Mouse (Mus musculus) c-Kit-positive CD71-positive TER-119-negative erythroid progenitor cells, embryonic 14.5 days (primary cell): Measurements from ENCODE around the gene Gabrb1.

Source experiments
- DNase-seq: peaks from one replicate; pipeline ENCODE4 v3.0.0-alpha.2; 2013; ENCODE audit warnings: low read depth

The Gabrb1 gene

DNA sequence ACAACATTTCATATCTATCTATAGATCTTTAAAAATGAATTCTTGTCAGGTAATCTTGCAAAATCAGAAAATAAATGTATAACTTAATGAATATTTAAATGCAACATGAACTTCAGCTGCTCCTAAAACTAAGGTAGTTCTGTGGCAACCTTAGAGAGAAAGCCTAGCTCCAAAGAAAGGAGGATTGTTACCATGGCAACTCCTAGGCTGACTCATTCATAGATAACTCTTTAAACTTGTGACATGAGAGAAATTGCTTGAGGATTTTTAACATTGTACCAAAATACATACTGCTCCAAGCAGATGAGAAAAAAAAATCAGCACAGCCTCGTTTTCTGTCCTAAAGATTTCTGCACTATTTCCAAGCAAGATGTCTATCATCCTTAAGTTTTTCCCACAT lies 171.1 kb downstream of the Gabrb1 start:
- DNase-seq: no peak

DNA sequence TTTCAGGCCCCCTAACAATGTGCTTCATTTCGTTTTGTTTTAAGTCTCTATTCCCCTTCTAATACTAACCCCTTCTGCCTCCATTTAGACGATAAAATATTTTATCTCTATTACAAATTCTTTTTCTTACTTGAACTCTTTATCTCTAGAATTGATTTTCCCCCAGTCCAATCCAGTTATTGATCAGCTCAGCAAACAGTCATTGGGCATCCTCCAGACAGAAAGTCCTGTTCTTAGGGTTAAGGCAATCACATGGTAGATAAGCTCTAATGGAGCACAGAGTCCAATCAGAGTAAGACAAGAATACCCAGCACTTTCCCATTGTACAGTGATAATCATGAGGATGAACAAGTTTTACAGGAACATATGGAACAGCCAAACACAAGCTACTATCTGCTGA lies 172.4 kb downstream of the Gabrb1 start:
- no peak for DNase-seq

DNA sequence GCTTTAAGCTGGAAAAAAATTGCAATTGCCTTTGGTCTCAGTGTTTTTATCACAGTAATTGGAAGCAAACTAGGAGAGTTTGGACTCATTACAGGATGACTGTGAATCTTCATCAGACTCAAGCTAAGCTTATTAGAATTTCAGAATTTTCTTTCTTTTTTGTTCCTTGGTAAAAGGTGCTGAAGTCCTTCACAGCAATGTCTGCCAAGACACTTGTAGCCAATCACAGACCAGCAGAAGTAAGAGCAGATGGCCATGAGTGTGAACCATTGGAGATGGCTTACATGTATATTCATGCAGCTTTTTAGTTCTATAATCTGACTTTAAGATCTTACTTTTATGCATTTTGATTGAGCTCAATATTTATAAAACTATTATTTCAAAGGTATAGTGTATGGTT lies 184.3 kb downstream of the Gabrb1 start:
- no peak for DNase-seq

DNA sequence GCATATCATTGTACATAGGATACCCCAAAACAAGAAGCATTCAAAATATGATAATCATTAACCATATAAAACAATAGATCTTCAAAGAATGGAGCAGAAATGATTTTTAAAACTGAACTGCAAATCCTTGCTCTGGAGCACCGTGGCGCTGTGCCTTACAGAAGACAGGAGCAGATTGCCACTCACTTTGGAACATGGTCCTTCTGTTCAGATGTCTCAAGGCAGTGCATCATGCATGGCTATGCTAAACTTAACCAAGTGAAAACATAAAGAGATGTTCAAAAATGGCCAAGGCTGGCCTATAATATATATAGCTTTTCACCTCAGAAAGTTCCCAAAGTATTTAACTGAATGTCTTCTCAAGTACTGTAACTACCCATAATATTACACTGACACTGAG lies 240.3 kb downstream of the Gabrb1 start:
- DNase-seq: no peak

DNA sequence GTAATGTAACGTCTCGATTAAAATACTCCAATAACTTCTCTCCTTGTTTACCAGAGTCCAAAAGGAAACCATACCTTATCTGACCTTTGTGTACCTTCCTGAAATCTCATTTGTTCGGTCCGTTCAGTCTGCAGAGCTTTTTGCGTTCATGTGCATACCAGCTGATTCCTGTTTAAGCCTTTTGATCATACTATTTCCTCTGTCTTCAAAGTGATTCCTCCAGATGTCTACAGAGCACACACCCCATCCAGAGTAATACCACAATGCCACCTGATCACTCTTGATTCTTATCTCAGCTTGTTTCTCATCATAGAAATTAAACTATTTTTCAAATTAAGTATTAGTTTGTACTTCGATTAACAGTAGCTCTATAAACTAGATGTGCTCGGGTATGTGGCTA lies 245.5 kb downstream of the Gabrb1 start:
- DNase-seq: no peak

DNA sequence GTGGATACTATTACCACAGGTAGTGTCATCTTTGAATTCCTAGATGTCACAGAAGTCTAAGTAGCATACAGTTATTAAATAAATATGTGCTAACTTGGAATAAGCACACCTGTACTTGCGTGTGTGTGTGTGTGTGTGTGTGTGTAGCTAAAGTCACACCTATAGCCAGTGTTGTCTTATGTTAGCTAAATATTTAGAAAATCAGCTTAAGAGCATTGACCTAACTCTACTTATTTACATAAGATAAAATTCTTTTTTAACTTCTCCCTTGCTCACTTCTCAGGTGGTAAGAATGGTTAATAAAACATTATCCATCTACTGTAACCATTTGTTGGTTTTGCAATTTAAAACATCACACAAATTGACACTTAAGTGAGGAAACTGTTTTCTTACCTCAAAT lies 256.1 kb downstream of the Gabrb1 start:
- no peak for DNase-seq

DNA sequence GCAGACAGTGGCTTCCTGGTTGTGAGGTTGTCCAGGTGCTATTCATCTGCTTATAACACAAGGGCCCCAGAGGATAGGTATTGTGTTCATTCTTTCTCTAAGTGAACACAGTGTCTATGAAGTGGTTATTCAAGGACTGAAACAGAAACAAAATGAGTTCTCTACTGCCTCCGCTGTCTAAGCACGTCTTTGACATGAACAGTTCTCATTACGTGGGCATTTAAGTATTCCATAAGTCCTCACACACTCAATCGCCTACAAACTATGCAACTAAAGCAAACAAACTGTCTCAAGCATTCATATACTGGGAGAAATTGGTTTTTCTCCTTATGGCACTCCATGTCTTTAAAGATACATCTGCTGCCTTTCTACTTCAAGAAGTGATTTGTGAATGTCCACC lies 257.8 kb downstream of the Gabrb1 start:
- no peak for DNase-seq

DNA sequence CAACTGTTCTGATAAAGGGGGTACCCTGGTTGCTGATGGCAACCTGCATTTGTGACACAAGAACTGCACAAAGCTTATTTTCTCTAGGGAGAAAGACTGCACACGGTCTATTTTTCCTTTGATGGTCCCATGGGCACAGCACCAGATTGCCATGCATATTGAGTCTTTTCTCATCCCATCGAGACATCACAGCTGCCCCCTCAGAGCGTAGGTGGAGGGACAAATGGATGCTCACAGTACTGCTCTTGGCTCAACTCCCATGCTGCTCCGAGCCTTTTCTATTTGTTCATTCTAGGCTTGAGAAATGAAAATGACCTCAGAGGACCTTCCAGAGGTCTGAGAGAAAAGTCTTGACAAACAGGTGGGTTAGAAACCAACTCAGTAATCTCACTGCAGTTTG lies 259.3 kb downstream of the Gabrb1 start:
- no peak for DNase-seq

DNA sequence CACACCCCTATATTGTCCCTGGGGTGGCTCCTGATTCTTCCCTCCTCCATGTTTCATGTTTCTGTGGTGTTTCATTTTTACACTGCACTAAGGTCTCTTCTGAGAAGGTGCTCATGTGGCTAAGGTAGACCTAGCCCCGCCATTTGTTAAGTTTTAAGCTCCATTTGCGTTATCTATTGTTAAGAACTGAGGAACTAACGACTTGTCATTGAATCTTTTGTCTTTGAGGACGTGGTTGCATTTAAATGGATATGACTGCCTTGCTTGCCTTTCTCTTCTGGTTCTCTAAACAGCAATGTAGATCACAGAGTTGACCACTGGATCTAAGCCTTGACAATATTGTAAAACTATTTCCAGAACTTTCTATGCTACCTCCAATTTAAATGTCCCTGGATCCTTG lies 265.7 kb downstream of the Gabrb1 start:
- DNase-seq: no peak

DNA sequence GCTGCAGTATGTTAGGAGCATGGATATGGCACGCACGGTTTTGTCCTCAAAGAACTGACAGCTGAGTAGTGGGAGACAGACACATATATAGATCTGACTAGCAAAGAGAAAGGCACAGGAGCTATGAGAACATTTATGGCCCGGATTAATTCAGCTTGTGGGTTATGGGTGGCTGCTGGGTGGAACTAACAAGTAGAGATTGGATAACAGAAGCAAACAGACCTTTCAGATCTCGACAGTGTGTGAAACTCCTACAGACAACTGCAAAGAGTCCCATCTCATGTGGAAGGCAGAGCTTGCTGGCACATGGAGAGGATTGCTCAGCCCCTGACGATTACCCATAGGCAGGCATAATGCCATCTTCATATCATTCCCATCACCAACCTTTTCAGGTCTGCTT lies 268.4 kb downstream of the Gabrb1 start:
- no peak for DNase-seq

DNA sequence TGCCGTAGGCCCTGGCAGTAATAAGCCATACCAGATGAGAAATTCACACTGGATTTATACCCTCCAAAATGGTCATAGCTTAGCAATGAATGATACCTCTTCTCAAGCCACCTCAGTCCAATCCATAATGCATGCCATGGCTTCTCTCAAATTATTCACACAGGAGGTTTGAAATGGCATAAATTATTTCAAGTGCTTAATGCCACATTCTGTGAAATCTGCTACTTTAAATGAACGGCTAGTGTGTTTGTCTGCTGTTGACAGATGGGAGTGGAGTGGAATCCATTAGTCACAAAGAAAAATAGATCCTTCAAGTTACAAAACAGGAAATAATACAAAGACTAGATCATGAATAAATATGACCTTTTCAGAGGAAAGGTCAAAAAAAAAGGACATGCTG lies 272.1 kb downstream of the Gabrb1 start:
- no peak for DNase-seq

DNA sequence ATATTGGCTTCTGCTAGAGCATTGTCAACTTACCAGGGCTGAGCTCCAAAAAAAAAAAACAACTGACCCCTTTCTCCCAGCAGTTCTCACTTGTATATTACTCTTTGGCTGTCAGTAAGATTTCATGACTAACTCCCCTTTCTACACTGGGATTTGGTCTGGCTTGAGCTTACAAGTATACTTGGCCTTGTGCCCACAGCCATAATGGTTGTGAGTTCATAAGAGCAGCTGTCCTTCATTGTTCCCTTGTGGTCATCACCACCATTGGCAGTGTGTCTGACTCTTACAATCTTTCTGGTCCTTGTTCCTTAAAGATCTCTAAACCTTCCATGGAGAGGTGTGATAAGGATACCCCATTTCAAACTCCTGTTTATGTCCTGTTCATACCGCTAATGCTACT lies 293.5 kb downstream of the Gabrb1 start:
- no peak for DNase-seq

DNA sequence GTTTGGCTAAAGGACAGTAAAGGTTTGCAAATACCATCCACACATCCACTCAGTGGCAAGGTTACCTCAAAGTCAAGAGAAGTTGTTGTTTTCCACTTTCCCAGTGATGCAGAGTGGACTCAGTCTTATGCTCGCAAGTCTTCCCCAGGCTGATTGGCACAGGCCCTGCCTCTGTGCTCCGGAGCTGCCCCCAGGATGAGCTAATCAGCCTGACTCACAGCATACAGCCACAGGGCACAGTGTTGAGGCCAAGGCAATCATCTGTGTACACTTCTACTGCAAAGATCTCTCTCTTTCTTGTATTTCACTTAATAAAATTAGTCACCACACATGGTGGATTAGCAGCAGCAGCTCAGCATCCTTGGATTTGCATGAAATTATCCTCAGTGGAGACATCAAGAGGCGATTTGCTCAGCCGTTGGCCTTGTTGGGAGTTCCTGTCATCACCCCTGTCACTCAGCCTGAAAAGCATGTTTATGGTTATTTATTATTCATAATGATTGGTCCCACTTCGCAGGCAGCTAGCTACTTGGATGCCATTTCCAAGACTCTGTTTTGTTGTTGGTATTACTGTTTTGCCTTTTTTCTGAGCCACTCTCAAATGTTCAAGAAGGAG lies 297.3 kb downstream of the Gabrb1 start:
- DNase-seq: no peak

DNA sequence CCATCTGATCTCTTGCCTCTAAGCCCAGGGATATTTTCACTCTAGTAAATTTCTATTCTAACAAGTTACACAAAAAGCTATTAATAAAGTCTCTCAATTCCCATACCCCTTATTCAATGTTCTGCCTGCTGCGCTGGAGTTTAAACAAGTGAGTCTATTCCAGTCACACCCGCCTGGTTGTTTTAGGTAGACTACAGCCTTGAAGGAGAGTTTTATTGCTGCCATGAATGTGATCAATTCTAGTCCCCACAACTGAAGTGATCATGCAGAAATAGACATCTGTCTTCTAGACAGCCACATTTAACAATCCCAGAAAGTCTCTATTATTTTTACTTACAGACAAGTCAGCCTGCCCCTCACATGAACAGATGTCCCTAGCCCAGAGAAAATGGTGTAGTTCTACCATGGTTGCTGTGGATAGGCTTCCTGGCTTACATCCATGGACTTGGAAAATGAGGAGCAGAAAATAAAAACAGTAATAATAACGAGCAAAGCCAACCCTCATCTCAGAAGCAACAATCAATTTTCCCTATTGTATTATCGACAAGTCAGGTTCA lies 307.0 kb downstream of the Gabrb1 start:
- DNase-seq: no peak

DNA sequence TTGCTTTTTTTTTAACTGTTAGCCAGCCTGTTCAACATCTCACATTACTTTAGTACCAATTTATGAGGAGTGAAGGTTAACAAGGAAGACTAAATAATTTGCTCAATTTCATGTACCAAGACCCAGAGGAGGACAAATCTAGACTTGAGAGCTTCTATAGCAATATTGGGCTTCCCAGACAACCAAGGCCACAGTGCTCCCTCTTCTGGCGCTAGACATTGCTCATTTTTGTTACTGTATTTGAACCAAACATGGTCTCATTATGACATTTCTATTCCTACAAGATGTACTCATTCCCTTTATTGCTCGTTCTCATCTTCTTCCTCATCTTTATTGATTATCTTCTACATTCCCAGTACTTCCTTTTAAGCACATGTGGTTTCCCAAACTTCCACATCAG lies 307.6 kb downstream of the Gabrb1 start:
- no peak for DNase-seq

DNA sequence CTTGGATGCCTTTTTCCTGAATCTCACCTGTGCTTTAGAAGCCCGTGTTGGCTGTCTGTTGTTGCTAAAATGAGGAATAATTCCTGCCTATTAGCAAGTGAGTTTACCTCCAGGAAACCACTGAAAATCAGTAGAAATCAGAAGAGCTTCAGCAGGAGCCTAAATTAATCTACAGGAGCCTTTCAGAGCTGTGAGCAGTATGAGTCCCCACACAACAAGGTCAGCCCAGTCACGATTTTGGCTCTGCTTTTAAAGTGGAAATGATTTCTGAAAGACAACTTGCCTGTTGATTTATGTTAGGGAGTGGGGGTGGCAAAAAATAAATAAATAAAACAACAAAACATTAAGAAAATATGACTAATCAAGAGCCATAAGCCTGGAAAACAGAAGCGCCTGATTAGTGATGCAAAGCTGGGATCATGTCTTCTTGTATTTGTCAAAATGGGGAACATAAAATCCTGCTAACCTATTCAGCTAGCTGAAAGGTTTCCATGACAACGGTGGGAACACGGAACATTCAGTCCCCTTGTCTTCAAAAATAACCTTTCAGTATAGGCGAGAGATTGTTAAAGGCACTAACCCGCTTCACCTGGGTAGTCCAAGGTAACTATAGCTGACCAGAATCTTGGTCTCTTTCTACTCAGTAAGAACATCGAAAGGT lies 312.4 kb downstream of the Gabrb1 start:
- no peak for DNase-seq

DNA sequence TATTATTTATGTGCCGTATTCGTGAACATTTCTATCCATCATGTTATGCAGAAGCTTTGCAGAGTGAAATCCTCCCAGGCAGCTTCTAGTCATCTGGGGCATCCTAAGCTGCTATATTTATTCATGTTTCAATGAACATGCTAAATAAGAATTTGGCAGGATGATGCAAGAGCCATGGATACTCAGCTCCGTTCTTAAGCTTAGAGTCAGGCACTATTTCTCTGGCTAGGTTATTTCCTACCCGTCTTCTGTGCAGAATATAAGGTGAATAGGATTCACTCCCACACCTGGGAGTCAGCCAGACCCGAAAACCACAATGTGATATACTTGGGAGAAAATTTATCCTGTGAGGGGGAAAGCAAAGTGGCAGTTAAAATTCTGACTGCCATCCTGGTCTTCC lies 314.9 kb downstream of the Gabrb1 start:
- DNase-seq: no peak

DNA sequence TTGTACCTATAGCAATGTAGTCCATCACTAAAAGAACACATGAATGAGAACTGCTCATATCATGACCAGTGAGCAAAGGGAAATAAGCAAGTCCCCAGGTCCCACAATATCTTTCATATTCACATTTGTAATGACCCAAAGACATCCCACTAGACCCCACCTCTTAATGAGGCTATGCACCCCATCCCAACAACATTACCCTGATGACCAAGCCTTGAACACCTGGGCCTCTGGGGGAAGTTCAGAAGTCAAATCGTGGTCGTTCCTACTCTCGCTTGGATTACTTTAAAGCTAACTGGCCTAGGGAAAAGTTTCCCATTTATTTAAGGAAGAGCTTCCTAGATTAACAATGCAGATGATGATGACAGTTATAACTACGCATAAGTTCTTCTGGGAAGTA lies 318.2 kb downstream of the Gabrb1 start:
- DNase-seq: no peak

DNA sequence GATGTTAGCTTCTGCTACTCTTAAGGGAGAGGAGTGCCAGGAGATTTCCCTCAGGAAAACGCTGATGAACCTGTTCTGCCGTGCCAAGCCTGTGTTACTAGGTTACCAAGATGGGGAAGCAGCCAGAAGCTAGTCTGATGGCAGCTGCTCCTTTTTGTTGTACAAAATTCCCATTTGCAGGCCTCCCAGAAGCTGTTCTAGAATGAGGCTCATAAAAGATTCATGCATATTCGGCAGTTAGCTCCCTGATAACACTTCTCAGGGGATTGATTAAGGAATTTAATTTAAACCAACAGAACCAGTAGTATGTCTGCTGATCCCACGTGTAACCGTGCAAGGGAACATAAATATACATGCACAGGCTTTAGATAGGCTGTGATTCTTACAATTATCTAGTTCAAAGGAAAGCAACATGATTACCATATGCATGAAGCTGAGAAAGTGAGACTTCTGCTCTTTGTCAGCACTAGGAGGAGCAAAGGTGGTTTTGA lies 318.7 kb downstream of the Gabrb1 start:
- DNase-seq: no peak

DNA sequence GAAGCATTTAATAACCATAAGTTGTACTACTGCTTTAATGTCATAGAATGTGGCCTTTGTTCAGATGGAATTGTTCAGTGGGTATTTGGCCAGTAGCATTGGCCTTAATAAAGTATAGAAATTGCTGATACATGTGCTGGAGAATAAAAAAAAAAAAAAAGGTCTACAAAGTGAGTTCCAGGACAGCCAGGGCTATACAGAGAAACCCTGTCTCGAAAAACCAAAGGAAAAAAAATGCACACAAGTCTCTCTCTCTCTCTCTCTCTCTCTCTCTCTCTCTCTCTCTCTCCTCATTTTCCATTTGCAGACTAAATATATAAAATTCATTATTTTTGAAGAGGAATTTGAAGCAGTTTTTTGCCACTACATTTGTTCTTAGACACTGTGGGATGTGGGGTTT lies 328.6 kb downstream of the Gabrb1 start:
- DNase-seq: no peak

DNA sequence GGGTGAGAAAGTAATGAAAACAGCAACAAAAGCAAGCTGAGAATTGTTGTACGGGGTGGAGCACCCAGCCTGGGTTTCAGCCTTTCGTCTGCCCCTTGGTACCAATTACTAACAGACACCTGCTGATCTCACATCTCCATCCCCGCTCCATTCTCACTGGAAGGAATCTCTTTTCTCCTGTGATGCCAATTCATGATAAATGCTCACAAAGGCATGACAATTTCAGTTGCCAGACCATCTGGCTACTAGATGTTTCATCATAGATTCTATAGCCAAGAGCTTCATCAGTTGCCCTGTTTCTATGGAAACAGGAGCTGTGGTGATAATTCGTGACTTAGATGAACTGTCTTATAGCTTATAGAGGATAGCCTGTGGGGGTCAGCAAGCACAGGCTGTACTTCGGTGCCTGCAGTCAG lies 329.1 kb downstream of the Gabrb1 start:
- DNase-seq: no peak

DNA sequence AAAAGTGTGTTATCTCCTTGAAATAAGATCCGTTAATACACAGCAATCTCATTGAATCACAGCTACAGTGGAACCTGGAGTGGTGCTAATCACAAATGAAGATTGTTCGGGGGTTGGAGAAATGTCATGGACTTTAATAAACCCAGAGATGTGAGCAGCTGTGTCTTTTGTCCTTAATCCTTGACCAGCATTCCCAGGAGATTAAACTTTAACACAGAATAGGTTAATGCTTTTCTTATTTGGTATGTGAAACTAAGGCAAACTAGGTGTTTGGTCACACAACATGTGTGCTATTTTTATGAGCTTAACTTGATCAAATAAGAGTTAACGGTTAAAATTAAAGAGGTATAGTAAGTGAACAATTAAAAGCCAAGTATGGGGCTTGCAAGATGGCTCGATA lies 341.6 kb downstream of the Gabrb1 start:
- no peak for DNase-seq

DNA sequence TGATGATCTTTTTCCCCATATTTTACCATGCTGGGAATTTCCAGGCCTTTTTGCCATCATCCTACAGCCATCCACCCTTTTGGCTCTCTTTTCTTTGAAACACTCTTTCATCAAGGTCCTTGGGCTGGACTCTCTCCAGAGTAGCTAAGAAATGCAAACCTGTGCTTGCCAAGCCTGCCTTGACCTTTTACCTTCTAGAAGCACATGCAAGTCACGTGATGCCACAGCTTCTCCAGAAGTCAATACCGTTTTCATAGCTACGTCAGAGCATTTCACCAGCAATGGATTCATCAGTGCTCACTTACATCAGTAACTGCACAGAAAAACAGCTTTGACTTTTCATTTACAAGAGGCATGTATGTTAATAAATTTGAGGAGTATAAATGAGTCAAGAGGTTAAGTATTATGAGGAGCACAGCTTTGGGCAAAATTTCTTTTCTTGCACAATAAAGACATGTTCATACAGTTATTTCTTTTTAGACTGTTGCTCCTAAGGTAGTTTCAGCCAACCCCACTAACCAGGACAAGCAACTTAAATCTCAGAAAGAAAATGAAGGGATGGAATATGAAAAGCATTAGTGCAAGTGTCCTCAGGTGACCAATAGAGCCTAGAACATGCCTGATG lies 346.0 kb downstream of the Gabrb1 start:
- no peak for DNase-seq
